Mouse (Mus musculus): Measurements from ENCODE around the gene Clcn6.

DNA sequence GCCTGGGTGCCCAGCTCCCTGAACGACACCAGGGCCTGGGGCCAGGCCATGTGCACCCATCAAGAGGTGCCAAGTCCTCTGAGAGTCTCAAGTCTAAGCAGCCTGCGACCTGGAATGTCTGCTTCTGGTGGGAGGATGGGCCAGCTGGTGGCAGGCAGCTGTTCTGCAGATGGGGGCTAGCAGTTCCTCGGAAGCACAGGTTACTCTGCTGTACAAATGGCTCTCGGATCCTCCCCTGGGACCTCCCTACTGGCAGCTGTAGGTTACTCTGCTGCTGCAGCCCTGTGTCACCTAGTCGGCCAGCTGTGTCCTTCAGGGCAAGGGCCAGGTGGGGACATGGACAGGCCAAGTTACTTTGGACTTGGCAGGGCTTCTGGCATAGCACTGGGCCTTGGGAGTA is 32.9 kb upstream of the Clcn6 start:
- TF ChIP-seq POLR2A (IDR thresholded peaks at IDR 0.05; ENCODE audit: low read depth, low read length) (no peak), CTCF (conservative IDR thresholded peaks at IDR 0.05; ENCODE audit: insufficient read depth, insufficient read length, low read depth, low read length) (no peak)

Measured in kidney, adult 2 months (tissue).